Mouse (Mus musculus) forebrain, embryonic 12.5 days (tissue): Measurements from ENCODE around the gene Zfp691. TPM values are rescaled to one million over a fixed set of nuclear protein-coding genes. Genes with fewer than 3 reads are reported as not detected.

Source experiments
- ATAC-seq: fragments of 200-750 bp; cut with Nextera tagmentation; 2 replicates; pipeline ENCODE4 v1.8.0; 2017; ENCODE audit warnings: moderate TSS enrichment; ENCODE audit not compliant: low FRiP score
- H3K27ac ChIP-seq: fragments of 300-500 bp; sonication (generic); 2 replicates; pipeline ENCODE4 v1.5.1; 2016; ENCODE audit warnings: mild to moderate bottlenecking
- H3K27me3 ChIP-seq: fragments of 300-500 bp; sonication (generic); 2 replicates; pipeline ENCODE4 v1.6.1; 2016; ENCODE audit warnings: mild to moderate bottlenecking
- H3K36me3 ChIP-seq: fragments of 300-500 bp; sonication (generic); replicated peaks from 2 replicates; pipeline ENCODE4 v1.6.1; 2016; ENCODE audit warnings: mild to moderate bottlenecking
- H3K4me1 ChIP-seq: fragments of 300-500 bp; sonication (generic); 2 replicates; pipeline ENCODE4 v1.6.1; 2016
- H3K4me2 ChIP-seq: fragments of 300-500 bp; sonication (generic); 2 replicates; pipeline ENCODE4 v1.6.1; 2016; ENCODE audit warnings: mild to moderate bottlenecking, moderate library complexity
- H3K4me3 ChIP-seq: fragments of 300-500 bp; sonication (generic); replicated peaks from 2 replicates; pipeline ENCODE4 v1.5.1; 2016; ENCODE audit warnings: mild to moderate bottlenecking
- H3K9ac ChIP-seq: fragments of 300-500 bp; sonication (generic); 2 replicates; pipeline ENCODE4 v1.6.1; 2016; ENCODE audit warnings: mild to moderate bottlenecking
- H3K9me3 ChIP-seq: fragments of 300-500 bp; sonication (generic); 2 replicates; pipeline ENCODE4 v1.6.1; 2016
- WGBS: fragments of 180-500 bp; shearing (Covaris S2); methylation state at CpG from one replicate; pipeline ENCODE4 v1.1.7; 2016; 5-methylcytosine and 5-hydroxymethylcytosine counted together
- polyA plus RNA-seq: library from polyadenylated mRNA; unstranded; fragments of >200 nt; fragmentation: Nextera tagmentation; extraction: Ambion mirVana; gene quantifications from 2 replicates; pipeline ENCODE4 v1.2.1, GENCODE M21; 2016

The Zfp691 gene
- polyA plus RNA-seq, 1 experiment from 2014 or later, result 7.8 TPM

DNA sequence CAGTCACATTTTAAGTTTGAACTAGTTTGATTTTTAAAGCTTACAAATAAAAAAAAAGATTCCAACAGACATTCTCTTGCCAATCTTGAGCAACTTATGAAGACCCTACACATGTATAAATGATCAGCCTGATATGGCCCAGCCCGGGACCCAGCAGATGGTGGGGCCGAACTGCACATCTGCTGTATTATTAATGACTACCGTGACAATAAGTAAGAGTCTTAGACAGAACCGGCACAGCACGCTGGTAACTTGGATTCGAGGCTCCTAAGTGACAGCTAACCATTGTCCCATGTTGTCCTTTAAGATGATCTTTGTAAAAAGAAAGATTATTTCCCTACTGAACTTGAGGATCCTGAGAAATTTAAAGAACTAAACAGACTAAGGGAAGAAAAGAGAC, 15.4 kb upstream of the Zfp691 start:
- ATAC-seq, result no peak
- 0 out of 2 replicates have a peak, but pooled peaks cover 5% of the 10 kb centered on the region for H3K27me3 ChIP-seq
- no peak overlapping the region for H3K9ac ChIP-seq
- WGBS, result 73% methylated on average over 6 of the region's 6 CpGs
- no peak overlapping the region for H3K4me2 ChIP-seq
- no peak overlapping the region; the same call in 1 of the 2 replicates for H3K4me3 ChIP-seq
- no peaks in the 10 kb centered on the region; the same call in 1 of the 2 replicates for H3K4me1 ChIP-seq
- H3K27ac ChIP-seq, result no peak overlapping the region
- H3K9me3 ChIP-seq, result no peaks in the 10 kb centered on the region
- no peaks in the 10 kb centered on the region for H3K36me3 ChIP-seq

DNA sequence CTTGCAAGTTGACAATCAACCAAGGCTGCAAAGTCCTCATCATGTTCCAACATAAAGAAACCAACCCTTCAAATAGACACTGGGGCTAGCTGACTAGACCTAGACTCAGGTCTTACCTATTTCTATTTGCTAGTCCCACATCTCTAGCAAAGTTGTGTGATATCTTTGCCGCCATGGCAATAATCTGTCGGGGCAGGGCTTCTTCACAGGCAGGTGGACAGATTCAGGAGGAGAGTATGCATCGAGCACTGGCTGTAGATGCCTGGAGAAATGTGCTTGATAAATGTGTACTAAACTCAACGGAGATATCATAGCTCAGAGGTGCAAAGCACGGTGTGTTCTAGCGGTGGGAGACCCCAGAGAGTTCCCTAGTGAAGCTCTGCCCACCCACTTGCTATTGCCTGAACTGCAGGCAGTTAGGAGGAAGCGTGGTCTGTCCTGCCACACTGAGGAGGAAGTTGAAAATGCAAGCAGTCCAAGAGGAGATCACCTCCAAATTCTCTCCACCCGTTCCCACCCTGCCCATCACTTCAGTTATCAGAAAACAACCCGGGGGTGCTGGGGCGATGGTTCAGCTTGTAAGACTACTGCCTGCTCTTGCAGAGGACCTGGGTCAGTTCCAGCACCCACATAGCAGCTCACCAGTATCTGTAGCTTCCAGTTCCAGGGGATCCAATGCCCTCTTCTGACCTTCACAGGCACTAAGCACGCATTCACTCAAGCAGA, 14.2 kb upstream of the Zfp691 start:
- WGBS, result 63% methylated on average over 11 of the region's 11 CpGs
- Histone ChIP-seq H3K36me3 (no peaks in the 10 kb centered on the region), H3K4me1 (no peaks in the 10 kb centered on the region; the same call in 1 of the 2 replicates), H3K4me2 (no peak overlapping the region), H3K27ac (no peak overlapping the region), H3K9ac (no peak overlapping the region), H3K27me3 (0 out of 2 replicates have a peak, but pooled peaks cover 5% of the 10 kb centered on the region), H3K4me3 (no peak overlapping the region), H3K9me3 (no peaks in the 10 kb centered on the region)
- no peak for ATAC-seq

- 83% methylated on average over 4 of the region's 4 CpGs for WGBS
Observed at GRCm38 (mm10) chr4:119185771-119186170, 11.8 kb upstream of the Zfp691 start.

DNA sequence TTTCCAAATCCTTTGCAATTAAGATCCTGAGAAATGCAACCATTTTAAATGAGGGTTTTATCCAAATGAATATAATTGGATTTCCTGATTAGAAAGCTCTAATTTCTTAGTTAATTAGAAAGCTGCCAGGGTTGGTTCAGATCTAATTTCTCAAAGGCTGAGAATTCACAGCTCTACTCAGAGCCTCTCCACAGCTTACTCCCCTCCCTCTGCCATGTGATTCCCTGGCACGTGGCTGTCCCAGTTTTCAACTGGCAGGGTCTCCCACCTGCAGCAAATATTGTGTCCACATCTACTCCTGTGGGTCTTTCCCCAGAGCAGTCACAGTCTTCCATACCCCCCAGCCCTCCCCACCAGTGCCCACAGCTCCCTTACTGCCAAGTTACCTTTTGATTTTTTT, 9.5 kb upstream of the Zfp691 start:
- Histone ChIP-seq H3K4me2 (no peak overlapping the region), H3K27me3 (0 out of 2 replicates have a peak, but pooled peaks cover 5% of the 10 kb centered on the region), H3K4me3 (no peak overlapping the region), H3K9me3 (no peaks in the 10 kb centered on the region), H3K36me3 (no peaks in the 10 kb centered on the region), H3K4me1 (no peaks in the 10 kb centered on the region), H3K9ac (no peak overlapping the region), H3K27ac (no peak overlapping the region)
- WGBS, result 50% methylated on average over 1 of the region's 1 CpGs
- no peak for ATAC-seq

More at GRCm38 (mm10) chr4:119185771-119186170, 11.8 kb upstream of the Zfp691 start:
- ATAC-seq, result no peak
- Histone ChIP-seq H3K9ac (no peak overlapping the region), H3K27me3 (0 out of 2 replicates have a peak, but pooled peaks cover 5% of the 10 kb centered on the region), H3K36me3 (no peaks in the 10 kb centered on the region), H3K27ac (no peak overlapping the region), H3K4me1 (no peaks in the 10 kb centered on the region; the same call in 1 of the 2 replicates), H3K9me3 (no peaks in the 10 kb centered on the region), H3K4me2 (no peak overlapping the region), H3K4me3 (no peak overlapping the region)

GRCm38 (mm10) chr4:119181456-119181855, 7.5 kb upstream of the Zfp691 start:
- ATAC-seq, result no peak
- no peaks in the 10 kb centered on the region for H3K9me3 ChIP-seq
- 94% methylated on average over 9 of the region's 9 CpGs for WGBS
- no peak overlapping the region for H3K4me2 ChIP-seq
- no peak overlapping the region for H3K27ac ChIP-seq
- H3K4me3 ChIP-seq, result no peak overlapping the region
- no peaks in the 10 kb centered on the region for H3K36me3 ChIP-seq
- H3K9ac ChIP-seq, result no peak overlapping the region
- H3K27me3 ChIP-seq, result 0 out of 2 replicates have a peak, but pooled peaks cover 11% of the 10 kb centered on the region
- no peaks in the 10 kb centered on the region for H3K4me1 ChIP-seq

- no peak overlapping the region for H3K9ac ChIP-seq
- no peak overlapping the region for H3K4me2 ChIP-seq
- H3K36me3 ChIP-seq, result no peaks in the 10 kb centered on the region
- 0 out of 2 replicates have a peak, but pooled peaks cover 6% of the 10 kb centered on the region for H3K27me3 ChIP-seq
- H3K4me3 ChIP-seq, result no peak overlapping the region
- H3K27ac ChIP-seq, result no peak overlapping the region
- WGBS, result 57% methylated on average over 4 of the region's 4 CpGs
- no peaks in the 10 kb centered on the region for H3K9me3 ChIP-seq
- ATAC-seq, result no peak
- no peaks in the 10 kb centered on the region for H3K4me1 ChIP-seq
Observed at GRCm38 (mm10) chr4:119180133-119180707, 6.2 kb upstream of the Zfp691 start.

DNA sequence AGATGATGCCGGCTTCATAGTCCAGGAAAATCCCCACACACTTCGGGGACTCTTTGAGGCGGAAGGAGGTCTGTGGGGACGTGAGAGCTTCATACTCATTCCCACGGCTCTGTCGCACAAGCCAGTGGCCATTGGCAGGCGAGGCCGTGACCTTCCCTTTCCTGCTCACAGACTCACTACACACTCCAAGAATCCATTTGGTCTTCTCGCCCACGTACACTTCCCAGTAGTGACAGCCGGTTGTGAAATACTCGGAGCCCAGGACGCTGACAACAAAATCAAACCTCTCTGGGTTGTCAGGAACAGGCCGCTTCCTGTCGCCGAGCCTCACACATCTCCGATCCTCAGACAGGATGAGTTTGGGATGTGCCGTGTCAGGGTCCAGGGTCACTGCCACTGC, 4.3 kb upstream of the Zfp691 start:
- 84% methylated on average over 18 of the region's 18 CpGs for WGBS
- H3K4me1 ChIP-seq, result peaks cover under 1% of the 10 kb centered on the region
- no peaks in the 10 kb centered on the region for H3K9me3 ChIP-seq
- H3K27me3 ChIP-seq, result 0 out of 2 replicates have a peak, but pooled peaks cover 6% of the 10 kb centered on the region
- H3K27ac ChIP-seq, result no peak overlapping the region
- no peak overlapping the region for H3K4me2 ChIP-seq
- H3K9ac ChIP-seq, result no peak overlapping the region
- H3K36me3 ChIP-seq, result no peaks in the 10 kb centered on the region
- no peak overlapping the region for H3K4me3 ChIP-seq
- ATAC-seq, result no peak

- WGBS, result 74% methylated on average over 5 of the region's 5 CpGs
- Histone ChIP-seq H3K4me1 (peaks cover 7% of the 10 kb centered on the region), H3K9me3 (no peaks in the 10 kb centered on the region), H3K27me3 (0 out of 2 replicates have a peak, but pooled peaks cover 6% of the 10 kb centered on the region), H3K9ac (no peak overlapping the region), H3K4me3 (no peak overlapping the region), H3K27ac (no peak overlapping the region), H3K36me3 (no peaks in the 10 kb centered on the region), H3K4me2 (no peak overlapping the region)
- ATAC-seq, result no peak
Observed at GRCm38 (mm10) chr4:119177702-119178101, 3.7 kb upstream of the Zfp691 start.

DNA sequence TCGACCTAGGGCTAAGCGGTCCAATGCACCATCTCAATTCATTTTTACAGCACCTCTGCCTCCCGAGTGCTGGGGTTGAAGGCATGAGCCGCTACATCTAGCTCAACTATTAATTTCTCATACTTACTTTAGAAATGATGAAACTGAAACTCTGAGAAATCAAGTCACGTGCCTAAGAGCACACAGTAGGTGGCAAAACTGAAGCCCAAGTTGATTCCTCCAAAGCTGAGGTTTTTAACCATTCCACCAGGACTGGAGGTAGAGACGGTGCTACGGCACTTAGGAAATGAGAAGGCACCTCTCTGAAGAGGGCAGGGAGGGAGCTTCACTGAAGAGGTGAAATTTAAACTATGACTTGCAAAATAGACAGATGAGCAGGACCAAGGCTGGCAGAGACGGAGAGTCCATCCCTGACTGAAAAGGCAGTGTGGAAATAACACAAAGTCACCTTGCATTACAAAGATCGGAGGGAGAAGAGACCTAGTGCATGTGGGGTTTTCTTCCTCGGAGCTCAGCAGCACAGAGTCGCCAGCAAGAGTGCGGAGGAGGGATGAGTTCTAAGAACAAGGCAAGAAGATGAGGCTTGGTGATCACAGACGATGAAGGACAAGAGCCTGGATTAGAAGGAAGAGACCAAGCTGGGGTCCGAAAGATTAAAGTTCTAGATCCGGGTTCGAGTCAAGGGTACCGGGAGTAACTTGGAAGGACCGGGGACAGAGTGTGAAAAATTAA, 910 bp downstream of the Zfp691 start:
- H3K4me2 ChIP-seq, result peak overlapping the region; percentile 81
- peaks cover 27% of the 10 kb centered on the region for H3K36me3 ChIP-seq
- ATAC-seq, result no peak
- no peak overlapping the region for H3K27ac ChIP-seq
- peak overlapping the region; percentile 87 for H3K9ac ChIP-seq
- H3K4me1 ChIP-seq, result peaks cover 19% of the 10 kb centered on the region
- 48% methylated on average over 18 of the region's 18 CpGs for WGBS
- H3K27me3 ChIP-seq, result 0 out of 2 replicates have a peak, but pooled peaks cover 6% of the 10 kb centered on the region
- no peaks in the 10 kb centered on the region for H3K9me3 ChIP-seq
- H3K4me3 ChIP-seq, result peak overlapping the region; percentile 81

DNA sequence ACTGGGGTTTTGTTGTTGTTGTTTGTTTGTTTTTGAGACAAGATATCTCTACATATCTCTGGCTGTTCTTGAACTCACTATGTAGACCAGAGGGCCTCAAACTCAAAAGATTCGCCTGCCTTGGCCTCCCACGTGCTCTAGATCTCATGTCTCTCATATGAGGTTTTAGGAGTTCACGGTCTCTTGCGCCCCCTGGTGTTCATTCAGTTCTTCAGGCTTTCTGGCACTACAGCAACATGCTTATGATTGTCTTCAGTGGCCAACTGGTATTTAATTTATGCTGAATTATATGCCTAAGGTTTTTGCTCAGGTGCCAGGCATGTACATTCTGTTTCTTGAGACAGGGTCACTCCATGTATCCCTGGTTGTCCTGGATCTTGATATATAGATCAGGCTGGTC, 6.3 kb downstream of the Zfp691 start:
- Histone ChIP-seq H3K4me2 (no peak overlapping the region), H3K36me3 (peaks cover 27% of the 10 kb centered on the region), H3K9me3 (no peaks in the 10 kb centered on the region), H3K27ac (no peak overlapping the region), H3K4me3 (no peak overlapping the region), H3K9ac (no peak overlapping the region), H3K4me1 (peaks cover 12% of the 10 kb centered on the region), H3K27me3 (no peaks in the 10 kb centered on the region)
- WGBS, result 5% methylated on average over 4 of the region's 4 CpGs
- 0 out of 2 replicates have a peak, but pooled peaks have one; percentile 51 for ATAC-seq

DNA sequence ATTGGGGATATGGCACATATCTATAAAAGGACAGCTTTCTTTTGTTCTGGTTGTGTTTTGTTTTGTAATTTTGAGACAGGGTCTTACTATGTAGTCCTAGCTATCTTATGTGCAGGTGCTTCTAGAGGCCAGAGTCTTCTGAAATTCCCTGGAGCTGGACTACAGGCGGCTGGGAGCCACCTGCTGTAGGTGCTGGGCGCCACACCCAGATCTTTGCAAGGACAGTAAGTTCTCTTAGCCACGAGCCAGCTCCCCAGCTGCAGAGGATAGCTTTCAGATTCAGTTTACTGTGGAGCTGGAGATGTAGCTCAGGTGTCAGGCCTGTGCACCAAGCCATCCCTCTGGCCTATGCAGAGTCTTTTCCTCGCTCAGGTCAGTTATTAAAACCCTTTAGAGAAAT, 6.9 kb downstream of the Zfp691 start:
- H3K9me3 ChIP-seq, result no peaks in the 10 kb centered on the region
- H3K27me3 ChIP-seq, result no peaks in the 10 kb centered on the region
- 89% methylated on average over 4 of the region's 4 CpGs for WGBS
- no peak overlapping the region for H3K9ac ChIP-seq
- peaks cover 27% of the 10 kb centered on the region for H3K36me3 ChIP-seq
- H3K4me2 ChIP-seq, result no peak overlapping the region
- no peak for ATAC-seq
- H3K27ac ChIP-seq, result no peak overlapping the region
- H3K4me1 ChIP-seq, result peaks cover 6% of the 10 kb centered on the region
- no peak overlapping the region for H3K4me3 ChIP-seq

GRCm38 (mm10) chr4:119165916-119166315, 8.1 kb downstream of the Zfp691 start:
- no peak overlapping the region for H3K4me3 ChIP-seq
- H3K9ac ChIP-seq, result no peak overlapping the region
- no peak overlapping the region for H3K27ac ChIP-seq
- no peak overlapping the region for H3K4me2 ChIP-seq
- no peaks in the 10 kb centered on the region for H3K4me1 ChIP-seq
- peaks cover 27% of the 10 kb centered on the region for H3K36me3 ChIP-seq
- ATAC-seq, result no peak
- H3K27me3 ChIP-seq, result no peaks in the 10 kb centered on the region
- no peaks in the 10 kb centered on the region for H3K9me3 ChIP-seq
- WGBS, result 80% methylated on average over 7 of the region's 7 CpGs
